Mouse (Mus musculus): ENCODE data around the gene Acpp. TPM values are rescaled to one million over a fixed set of nuclear protein-coding genes. Genes with fewer than 3 reads are reported as not detected.

The Acpp gene
- polyA plus RNA-seq, 1 experiment from 2014 or later, result 0.69 TPM

GRCm38 (mm10) chr9:104247307-104247987 is 90.1 kb downstream of the Acpp start:
- Histone ChIP-seq H3K27ac (replicated peaks) (no peak overlapping the region), H3K9ac (no peak overlapping the region), H3K4me2 (no peak overlapping the region), H3K4me3 (replicated peaks) (no peak overlapping the region), H3K9me3 (replicated peaks) (no peaks in the 10 kb centered on the region), H3K36me3 (replicated peaks) (no peaks in the 10 kb centered on the region), H3K4me1 (replicated peaks) (peaks cover 2% of the 10 kb centered on the region), H3K27me3 (no peaks in the 10 kb centered on the region)
- 57% methylated on average over 6 of the region's 6 CpGs for WGBS (ENCODE audit: insufficient replicate concordance)
- ATAC-seq (ENCODE audit: insufficient read depth), result no peak

- H3K4me1 ChIP-seq (replicated peaks), result no peaks in the 10 kb centered on the region
- no peak overlapping the region for H3K4me2 ChIP-seq
- H3K36me3 ChIP-seq (replicated peaks), result no peaks in the 10 kb centered on the region; the same call in 1 of the 2 replicates
- no peak overlapping the region for H3K9ac ChIP-seq
- no peaks in the 10 kb centered on the region for H3K9me3 ChIP-seq (replicated peaks)
- H3K4me3 ChIP-seq (replicated peaks), result no peak overlapping the region
- ATAC-seq (ENCODE audit: insufficient read depth), result no peak
- 41% methylated on average over 9 of the region's 9 CpGs for WGBS (ENCODE audit: insufficient replicate concordance)
- no peaks in the 10 kb centered on the region for H3K27me3 ChIP-seq
- no peak overlapping the region for H3K27ac ChIP-seq (replicated peaks)
Observed at GRCm38 (mm10) chr9:104243799-104244466, 93.6 kb downstream of the Acpp start.

GRCm38 (mm10) chr9:104240146-104240545 is 97.4 kb downstream of the Acpp start:
- H3K4me1 ChIP-seq (replicated peaks), result no peaks in the 10 kb centered on the region
- H3K9me3 ChIP-seq (replicated peaks), result no peaks in the 10 kb centered on the region
- H3K4me3 ChIP-seq (replicated peaks), result no peak overlapping the region
- no peak for ATAC-seq (ENCODE audit: insufficient read depth)
- H3K36me3 ChIP-seq (replicated peaks), result peaks cover 22% of the 10 kb centered on the region
- no peaks in the 10 kb centered on the region for H3K27me3 ChIP-seq
- no peak overlapping the region for H3K4me2 ChIP-seq
- no peak overlapping the region for H3K27ac ChIP-seq (replicated peaks)
- no peak overlapping the region for H3K9ac ChIP-seq
- WGBS (ENCODE audit: insufficient replicate concordance), result 81% methylated on average over 7 of the region's 7 CpGs

GRCm38 (mm10) chr9:104239076-104239475 is 98.5 kb downstream of the Acpp start:
- Histone ChIP-seq H3K9me3 (replicated peaks) (no peaks in the 10 kb centered on the region), H3K27me3 (no peaks in the 10 kb centered on the region), H3K4me3 (replicated peaks) (no peak overlapping the region), H3K9ac (no peak overlapping the region), H3K4me1 (replicated peaks) (no peaks in the 10 kb centered on the region), H3K36me3 (replicated peaks) (peaks cover 26% of the 10 kb centered on the region), H3K27ac (replicated peaks) (no peak overlapping the region), H3K4me2 (no peak overlapping the region)
- ATAC-seq (ENCODE audit: insufficient read depth), result no peak
- WGBS (ENCODE audit: insufficient replicate concordance), result 59% methylated on average over 8 of the region's 8 CpGs

Other genes starting within 250 kb of the Acpp start
- 0.89 and 0.92 TPM in 2 replicates for gene Ackr4, start 210.8 kb downstream of the Acpp start, polyA plus RNA-seq (2015; fragmentation: Nextera tagmentation; extraction: Ambion mirVana)
- gene Dnajc13, start 74.8 kb downstream of the Acpp start, polyA plus RNA-seq (2015; fragmentation: Nextera tagmentation; extraction: Ambion mirVana), result 6.8 and 7.2 TPM in 2 replicates
- gene Cpne4, start 209.5 kb upstream of the Acpp start, polyA plus RNA-seq (2015; fragmentation: Nextera tagmentation; extraction: Ambion mirVana), result not detected in 2 replicates